Mouse (Mus musculus): ENCODE measurements at regions not wholly inside any gene's neighbourhood (a gene's known extent, or its start where the extent isn't known, plus 50 kb on each side); places are given as distances from the start of the nearest gene placed in this dataset.

- no peak overlapping the region for H3K27ac ChIP-seq
- peaks cover 7% of the 10 kb centered on the region for H3K27me3 ChIP-seq (replicated peaks)
- no peak for ATAC-seq
- no peaks in the 10 kb centered on the region for H3K36me3 ChIP-seq
- no peak overlapping the region for H3K9ac ChIP-seq
- H3K4me3 ChIP-seq: no peak overlapping the region
- WGBS (ENCODE audit: insufficient replicate concordance): 70% methylated on average over 1 of the region's 1 CpGs
- H3K4me1 ChIP-seq: peaks cover 14% of the 10 kb centered on the region; the same call in 1 of the 2 replicates
- H3K4me2 ChIP-seq: no peak overlapping the region
- no peaks in the 10 kb centered on the region for H3K9me3 ChIP-seq (replicated peaks)
These were observed 73.6 kb downstream of the Hes1 start for GRCm38 (mm10) chr16:30137812-30138211.

- H3K4me2 ChIP-seq: peak overlapping the region; percentile 63
- 10% methylated on average over 13 of the region's 13 CpGs for WGBS (ENCODE audit: insufficient replicate concordance)
- H3K36me3 ChIP-seq: no peaks in the 10 kb centered on the region
- peaks cover 25% of the 10 kb centered on the region for H3K4me1 ChIP-seq
- peak overlapping the region; percentile 31; the same call in 1 of the 2 replicates for H3K9ac ChIP-seq
- no peaks in the 10 kb centered on the region for H3K9me3 ChIP-seq (replicated peaks)
- ATAC-seq: no peak
- peak overlapping the region; percentile 27 for H3K4me3 ChIP-seq
- H3K27me3 ChIP-seq (replicated peaks): peaks cover 15% of the 10 kb centered on the region
- H3K27ac ChIP-seq: no peak overlapping the region
These were observed 80.8 kb downstream of the Hes1 start for GRCm38 (mm10) chr16:30144818-30145464.

DNA sequence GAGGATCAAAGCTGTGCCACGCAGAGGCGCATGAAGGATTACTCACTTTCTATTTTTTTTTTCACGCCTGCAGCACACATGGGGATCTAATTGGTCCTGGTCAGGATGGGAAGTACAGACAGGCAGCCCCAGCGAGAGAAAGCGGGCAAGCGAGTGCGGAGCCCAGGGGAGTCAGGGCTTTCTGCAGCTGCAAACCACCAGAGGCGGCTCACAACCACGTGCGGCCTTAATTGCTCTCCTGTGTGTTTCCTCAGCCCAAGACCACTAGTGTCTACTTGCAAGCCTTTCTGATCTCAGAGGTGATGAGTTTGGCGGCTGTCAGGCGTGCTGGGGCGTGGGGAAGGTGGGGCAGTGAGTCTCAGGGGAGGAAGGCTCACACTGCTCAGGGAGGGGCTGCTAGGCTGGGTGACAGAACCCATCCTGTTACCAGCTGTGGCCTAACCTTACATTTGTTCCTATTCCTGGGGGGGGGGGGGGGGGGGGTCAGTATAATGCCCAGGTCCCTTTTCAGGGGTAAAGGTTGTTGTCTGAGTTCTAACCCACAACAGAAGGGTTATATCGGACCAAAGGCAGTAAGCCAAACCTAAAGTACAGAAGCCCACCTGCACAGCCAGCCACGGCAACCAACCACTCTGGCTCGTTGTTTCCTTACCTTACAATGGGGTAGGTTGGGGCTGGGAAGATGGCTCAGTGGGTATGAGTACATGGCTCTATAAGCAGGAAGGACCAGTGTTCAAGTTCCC is 81.5 kb downstream of the Hes1 start:
- Histone ChIP-seq H3K4me1 (peaks cover 25% of the 10 kb centered on the region), H3K36me3 (no peaks in the 10 kb centered on the region), H3K27me3 (replicated peaks) (peaks cover 15% of the 10 kb centered on the region), H3K4me2 (peak overlapping the region; percentile 63), H3K27ac (no peak overlapping the region), H3K4me3 (peak overlapping the region; percentile 27), H3K9me3 (replicated peaks) (no peaks in the 10 kb centered on the region), H3K9ac (0 out of 2 replicates have a peak overlapping the region, but pooled peaks have one; percentile 8)
- 16% methylated on average over 16 of the region's 16 CpGs for WGBS (ENCODE audit: insufficient replicate concordance)
- peak; percentile 72; the same call in 1 of the 2 replicates for ATAC-seq

- no CpG with 5 or more reads among the region's 1 CpGs for WGBS (ENCODE audit: insufficient replicate concordance)
- H3K4me1 ChIP-seq: peaks cover 25% of the 10 kb centered on the region
- no peaks in the 10 kb centered on the region for H3K36me3 ChIP-seq
- H3K9me3 ChIP-seq (replicated peaks): no peaks in the 10 kb centered on the region
- no peak overlapping the region for H3K4me3 ChIP-seq
- no peak overlapping the region for H3K4me2 ChIP-seq
- no peak for ATAC-seq
- H3K27ac ChIP-seq: no peak overlapping the region
- no peak overlapping the region for H3K9ac ChIP-seq
- H3K27me3 ChIP-seq (replicated peaks): peaks cover 15% of the 10 kb centered on the region
These were observed 82.0 kb downstream of the Hes1 start for GRCm38 (mm10) chr16:30146208-30146525.

GRCm38 (mm10) chr16:30147296-30147695 is 83.1 kb downstream of the Hes1 start:
- no peaks in the 10 kb centered on the region for H3K36me3 ChIP-seq
- H3K9me3 ChIP-seq (replicated peaks): no peaks in the 10 kb centered on the region
- ATAC-seq: no peak
- H3K27ac ChIP-seq: no peak overlapping the region
- H3K4me1 ChIP-seq: peaks cover 25% of the 10 kb centered on the region
- WGBS (ENCODE audit: insufficient replicate concordance): 66% methylated on average over 4 of the region's 4 CpGs
- no peak overlapping the region for H3K4me2 ChIP-seq
- no peak overlapping the region for H3K9ac ChIP-seq
- no peak overlapping the region for H3K4me3 ChIP-seq
- peaks cover 12% of the 10 kb centered on the region; the same call in 1 of the 2 replicates for H3K27me3 ChIP-seq (replicated peaks)

DNA sequence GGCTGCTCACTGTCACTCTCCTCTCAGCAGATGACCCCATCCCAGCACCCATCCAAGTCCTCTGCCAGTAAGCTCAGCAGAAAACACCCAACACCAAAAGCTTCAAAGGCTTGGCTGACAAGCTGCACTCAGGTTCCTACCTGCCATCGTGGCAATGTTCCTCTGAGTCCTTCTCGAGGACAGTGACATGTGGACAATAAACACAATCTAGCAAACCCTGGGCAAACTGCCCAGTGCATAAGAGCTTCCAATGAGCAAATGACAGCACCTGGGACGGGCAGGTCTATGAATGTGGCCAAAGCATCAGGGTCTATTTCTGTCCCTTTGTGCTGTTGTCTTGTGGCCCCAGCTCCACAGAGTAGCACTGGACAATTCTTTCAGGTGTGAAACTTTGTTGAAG is 86.9 kb downstream of the Hes1 start:
- H3K27ac ChIP-seq: no peak overlapping the region
- 60% methylated on average over 3 of the region's 3 CpGs for WGBS (ENCODE audit: insufficient replicate concordance)
- no peak overlapping the region for H3K9ac ChIP-seq
- H3K9me3 ChIP-seq (replicated peaks): no peaks in the 10 kb centered on the region
- H3K4me2 ChIP-seq: no peak overlapping the region
- H3K4me1 ChIP-seq: peaks cover 12% of the 10 kb centered on the region
- ATAC-seq: no peak
- no peak overlapping the region for H3K4me3 ChIP-seq
- no peaks in the 10 kb centered on the region for H3K36me3 ChIP-seq
- 0 out of 2 replicates have a peak, but pooled peaks cover 7% of the 10 kb centered on the region for H3K27me3 ChIP-seq (replicated peaks)

GRCm38 (mm10) chr16:30155070-30155469 is 90.9 kb downstream of the Hes1 start:
- Histone ChIP-seq H3K4me3 (no peak overlapping the region), H3K4me2 (no peak overlapping the region), H3K36me3 (no peaks in the 10 kb centered on the region), H3K27ac (no peak overlapping the region), H3K4me1 (peaks cover 17% of the 10 kb centered on the region), H3K27me3 (replicated peaks) (0 out of 2 replicates have a peak, but pooled peaks cover 7% of the 10 kb centered on the region), H3K9ac (no peak overlapping the region), H3K9me3 (replicated peaks) (no peaks in the 10 kb centered on the region)
- 9% methylated on average over 6 of the region's 6 CpGs for WGBS (ENCODE audit: insufficient replicate concordance)
- no peak for ATAC-seq

- Histone ChIP-seq H3K27me3 (replicated peaks) (0 out of 2 replicates have a peak, but pooled peaks cover 7% of the 10 kb centered on the region), H3K9me3 (replicated peaks) (no peaks in the 10 kb centered on the region), H3K9ac (no peak overlapping the region), H3K4me3 (no peak overlapping the region), H3K4me1 (peaks cover 23% of the 10 kb centered on the region), H3K4me2 (no peak overlapping the region), H3K36me3 (no peaks in the 10 kb centered on the region), H3K27ac (no peak overlapping the region)
- ATAC-seq: no peak
- 38% methylated on average over 6 of the region's 6 CpGs for whole genome bisulfite sequencing (ENCODE audit: insufficient replicate concordance)
These were observed 91.5 kb downstream of the Hes1 start for GRCm38 (mm10) chr16:30155486-30156246.

DNA sequence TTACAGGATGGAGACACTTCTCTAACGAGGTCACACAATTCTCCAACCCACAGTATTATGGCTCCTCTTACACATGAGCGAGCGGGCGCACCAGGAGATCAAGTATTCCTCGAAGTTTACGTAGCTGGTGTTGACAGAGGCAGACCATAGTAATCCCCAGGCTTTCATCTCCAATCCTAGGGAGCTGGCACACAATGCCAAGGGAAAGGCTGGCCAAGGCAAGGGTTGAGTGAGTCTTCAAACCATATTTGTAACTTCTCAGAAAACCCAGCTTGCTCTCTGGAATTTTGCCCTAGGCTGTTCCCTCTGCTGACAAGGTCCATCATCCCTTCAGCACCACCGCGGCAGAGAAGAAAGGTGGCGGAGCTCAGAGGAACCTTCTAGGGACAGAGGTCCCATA is 94.0 kb downstream of the Hes1 start:
- no peaks in the 10 kb centered on the region for H3K9me3 ChIP-seq (replicated peaks)
- no peak for ATAC-seq
- no peak overlapping the region for H3K9ac ChIP-seq
- no peak overlapping the region for H3K4me2 ChIP-seq
- H3K4me1 ChIP-seq: peaks cover 35% of the 10 kb centered on the region
- WGBS (ENCODE audit: insufficient replicate concordance): 88% methylated on average over 9 of the region's 9 CpGs
- 0 out of 2 replicates have a peak, but pooled peaks cover 7% of the 10 kb centered on the region for H3K27me3 ChIP-seq (replicated peaks)
- no peaks in the 10 kb centered on the region for H3K36me3 ChIP-seq
- H3K27ac ChIP-seq: no peak overlapping the region
- no peak overlapping the region for H3K4me3 ChIP-seq

DNA sequence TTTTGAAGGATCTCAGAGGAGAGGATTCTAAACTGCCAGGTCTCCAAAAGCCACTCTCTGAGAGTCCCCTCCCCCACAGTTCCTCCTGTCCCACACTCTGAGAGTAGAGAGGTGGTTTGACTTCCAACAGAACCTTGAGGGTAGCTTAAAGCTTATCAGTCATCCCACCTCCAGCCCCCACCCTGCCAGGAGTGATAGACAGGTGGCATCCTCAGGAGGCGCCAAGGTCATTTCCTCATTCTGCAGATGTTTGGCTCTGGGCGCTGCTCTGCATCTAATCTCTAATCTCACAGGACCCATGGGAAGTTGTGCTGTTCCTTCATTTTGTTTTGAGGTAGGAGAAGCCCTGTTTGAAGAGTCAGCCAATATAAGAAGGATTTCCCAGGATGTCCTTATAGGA is 96.2 kb downstream of the Hes1 start:
- Histone ChIP-seq H3K27me3 (replicated peaks) (no peaks in the 10 kb centered on the region), H3K4me1 (peaks cover 30% of the 10 kb centered on the region), H3K9me3 (replicated peaks) (no peaks in the 10 kb centered on the region), H3K36me3 (no peaks in the 10 kb centered on the region), H3K4me2 (no peak overlapping the region; the same call in 1 of the 2 replicates), H3K4me3 (no peak overlapping the region), H3K27ac (no peak overlapping the region), H3K9ac (no peak overlapping the region)
- peak; percentile 70 for ATAC-seq
- WGBS (ENCODE audit: insufficient replicate concordance): 12% methylated on average over 2 of the region's 2 CpGs

GRCm38 (mm10) chr16:30163303-30163702 is 99.1 kb downstream of the Hes1 start:
- H3K27ac ChIP-seq: no peak overlapping the region; the same call in 1 of the 2 replicates
- H3K36me3 ChIP-seq: no peaks in the 10 kb centered on the region
- ATAC-seq: peak; percentile 66; the same call in 1 of the 2 replicates
- no peak overlapping the region for H3K9ac ChIP-seq
- no peak overlapping the region for H3K4me3 ChIP-seq
- H3K27me3 ChIP-seq (replicated peaks): no peaks in the 10 kb centered on the region
- H3K4me1 ChIP-seq: peaks cover 27% of the 10 kb centered on the region
- WGBS (ENCODE audit: insufficient replicate concordance): 66% methylated on average over 4 of the region's 4 CpGs
- H3K9me3 ChIP-seq (replicated peaks): no peaks in the 10 kb centered on the region
- no peak overlapping the region for H3K4me2 ChIP-seq

DNA sequence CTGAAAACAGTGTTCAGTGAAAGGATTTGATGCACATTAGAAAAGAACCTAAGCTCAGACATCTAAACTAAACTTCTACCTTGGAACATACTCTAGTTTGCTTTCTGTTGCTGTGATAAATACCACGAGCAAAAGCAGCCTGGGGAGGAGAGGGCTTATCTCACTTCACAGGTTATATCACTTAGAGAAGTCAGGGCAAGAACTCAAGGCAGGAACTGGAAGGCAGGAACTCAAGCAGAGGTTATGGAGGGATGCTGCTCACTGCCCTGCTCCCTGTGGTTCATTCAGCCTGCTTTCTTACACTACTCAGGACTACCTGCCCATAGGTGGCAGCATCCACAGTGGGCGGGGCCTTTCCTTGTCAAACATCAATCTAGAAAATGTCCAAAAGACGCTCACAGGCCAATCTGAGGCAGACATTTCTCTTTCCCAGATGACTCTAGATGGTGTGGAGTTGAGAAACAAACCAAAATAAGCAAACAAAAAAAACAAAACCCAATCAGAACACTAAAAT is 101.5 kb downstream of the Hes1 start:
- H3K27ac ChIP-seq: no peak overlapping the region
- no peaks in the 10 kb centered on the region for H3K27me3 ChIP-seq (replicated peaks)
- no peak for ATAC-seq
- H3K4me2 ChIP-seq: no peak overlapping the region
- WGBS (ENCODE audit: insufficient replicate concordance): 54% methylated on average over 3 of the region's 3 CpGs
- H3K36me3 ChIP-seq: no peaks in the 10 kb centered on the region
- no peaks in the 10 kb centered on the region for H3K9me3 ChIP-seq (replicated peaks)
- no peak overlapping the region for H3K4me3 ChIP-seq
- no peak overlapping the region for H3K9ac ChIP-seq
- H3K4me1 ChIP-seq: peaks cover 18% of the 10 kb centered on the region
